Mouse (Mus musculus) thymus, adult 2 months (tissue): ENCODE results near the gene Myom1. TPM values are rescaled to one million over a fixed set of nuclear protein-coding genes. Genes with fewer than 3 reads are reported as not detected.
A peak's percentile ranks its signal among the peaks of the same experiment; 100 is the strongest.
"Not testable (repeated sequence)": the region's sequence is repeated elsewhere in the genome, so short reads cannot be mapped to it uniquely, and the experiment has no call there.

Experiments used
- DNase-seq: peaks from one replicate; pipeline ENCODE4 v3.0.0; 2021
- H3K27ac ChIP-seq: fragments of 200-500 bp; 2 replicates; pipeline ENCODE4 v1.5.1; 2012; ENCODE audit warnings: low read length, control low read depth; ENCODE audit not compliant: control insufficient read depth, insufficient read depth
- H3K27me3 ChIP-seq: fragments of 200-500 bp; 2 replicates; pipeline ENCODE4 v1.6.1; 2012; ENCODE audit warnings: mild to moderate bottlenecking, low read length, moderate library complexity, mixed read lengths; ENCODE audit not compliant: control insufficient read depth, insufficient read depth
- H3K36me3 ChIP-seq: fragments of 200-500 bp; 2 replicates; pipeline ENCODE4 v1.6.1; 2012; ENCODE audit warnings: mild to moderate bottlenecking, low read length, moderate library complexity; ENCODE audit not compliant: control insufficient read depth, insufficient read depth
- H3K4me1 ChIP-seq: fragments of 200-500 bp; replicated peaks from 2 replicates; pipeline ENCODE4 v1.6.1; 2012; ENCODE audit warnings: low read length; ENCODE audit not compliant: control insufficient read depth, insufficient read depth
- H3K4me3 ChIP-seq: fragments of 200-500 bp; 2 replicates; pipeline ENCODE4 v1.5.1; 2012; ENCODE audit warnings: mild to moderate bottlenecking, low read length, control low read depth, moderate library complexity; ENCODE audit not compliant: control insufficient read depth, insufficient read depth
- CTCF ChIP-seq: fragments of 200-500 bp; IDR thresholded peaks from 2 replicates; pipeline ENCODE4 v1.5.1; 2012; ENCODE audit warnings: mild to moderate bottlenecking, control low read depth, low read length, moderate library complexity, borderline replicate concordance; ENCODE audit not compliant: control insufficient read depth, poor library complexity, insufficient read depth; ENCODE audit errors: extremely low read depth
- POLR2A ChIP-seq: fragments of 200-500 bp; IDR thresholded peaks from 2 replicates; pipeline ENCODE4 v1.6.1; 2012; ENCODE audit warnings: mild to moderate bottlenecking, low read length, control low read depth, moderate library complexity; ENCODE audit not compliant: control insufficient read depth, poor library complexity, insufficient read depth; ENCODE audit errors: extremely low read depth
- WGBS: fragments of 180-500 bp; shearing (Covaris S2); methylation state at CpG from one replicate; pipeline ENCODE4 v1.1.7; 2018; 5-methylcytosine and 5-hydroxymethylcytosine counted together
- polyA plus RNA-seq: library from polyadenylated mRNA; depleted of rRNA; stranded (reverse); fragments of >200 nt; gene quantifications from 2 replicates; pipeline ENCODE4 v1.2.3, GENCODE M21; 2012; rRNA removed

Gene Myom1
- 1.9 and 6.8 TPM in 2 replicates for polyA plus RNA-seq

- peak; percentile 55; the same call in 1 of the 2 replicates for TF ChIP-seq POLR2A
- peak; percentile 45; the same call in 1 of the 2 replicates for TF ChIP-seq CTCF
- Histone ChIP-seq H3K27me3 (no peaks in the 10 kb centered on the region), H3K4me3 (peak within 1 kb of the TSS; percentile 56), H3K36me3 (no peaks in the 10 kb centered on the region), H3K27ac (peak within 1 kb of the TSS; percentile 77), H3K4me1 (peaks cover 5% of the 10 kb centered on the region)
- under 1% methylated on average over 63 of the region's 65 CpGs for WGBS
- peak; percentile 99 for DNase-seq
Measured at GRCm38 (mm10) chr17:71002081-71002743, at the start of gene Myom1. Myom1 (plus strand) TSS chr17:71002633.

GRCm38 (mm10) chr17:70963546-70963945 is 38.9 kb upstream of the Myom1 start:
- not testable (repeated sequence) for H3K27ac ChIP-seq, H3K4me3 ChIP-seq, H3K36me3 ChIP-seq, H3K27me3 ChIP-seq
- WGBS: 77% methylated on average over 13 of the region's 13 CpGs
- peaks cover 12% of the 10 kb centered on the region for H3K4me1 ChIP-seq
- peak; percentile 90 for DNase-seq

- H3K4me1 ChIP-seq: peaks cover 12% of the 10 kb centered on the region
- H3K4me3 ChIP-seq: no peak overlapping the region
- H3K27me3 ChIP-seq: no peaks in the 10 kb centered on the region
- WGBS: 95% methylated on average over 2 of the region's 2 CpGs
- DNase-seq: no peak
- no peak overlapping the region for H3K27ac ChIP-seq
- no peak for TF ChIP-seq CTCF
- no peaks in the 10 kb centered on the region for H3K36me3 ChIP-seq
Measured at GRCm38 (mm10) chr17:70965281-70965680, 37.2 kb upstream of the Myom1 start.

GRCm38 (mm10) chr17:70966126-70966525 is 36.3 kb upstream of the Myom1 start:
- WGBS: 45% methylated on average over 7 of the region's 7 CpGs
- no peak overlapping the region for H3K4me3 ChIP-seq
- no peaks in the 10 kb centered on the region for H3K27me3 ChIP-seq
- H3K4me1 ChIP-seq: peaks cover 12% of the 10 kb centered on the region
- no peak overlapping the region; the same call in 1 of the 2 replicates for H3K27ac ChIP-seq
- TF ChIP-seq POLR2A (no peak), CTCF (no peak)
- no peaks in the 10 kb centered on the region for H3K36me3 ChIP-seq
- no peak for DNase-seq

GRCm38 (mm10) chr17:70967191-70967590 is 35.2 kb upstream of the Myom1 start:
- Histone ChIP-seq H3K27me3 (no peaks in the 10 kb centered on the region), H3K4me1 (peaks cover 12% of the 10 kb centered on the region), H3K36me3 (no peaks in the 10 kb centered on the region), H3K4me3 (no peak overlapping the region), H3K27ac (no peak overlapping the region)
- 69% methylated on average over 9 of the region's 9 CpGs for WGBS
- no peak for DNase-seq
- TF ChIP-seq POLR2A (no peak), CTCF (no peak)

- H3K4me1 ChIP-seq: peaks cover 12% of the 10 kb centered on the region
- WGBS: 36% methylated on average over 12 of the region's 12 CpGs
- no peak overlapping the region for H3K4me3 ChIP-seq
- TF ChIP-seq CTCF (no peak), POLR2A (no peak)
- no peak for DNase-seq
- no peak overlapping the region for H3K27ac ChIP-seq
- no peaks in the 10 kb centered on the region for H3K27me3 ChIP-seq
- no peaks in the 10 kb centered on the region for H3K36me3 ChIP-seq
Measured at GRCm38 (mm10) chr17:70967646-70968045, 34.8 kb upstream of the Myom1 start.

GRCm38 (mm10) chr17:70968606-70969191 is 33.7 kb upstream of the Myom1 start:
- H3K36me3 ChIP-seq: no peaks in the 10 kb centered on the region
- no peaks in the 10 kb centered on the region for H3K27me3 ChIP-seq
- DNase-seq: no peak
- H3K4me3 ChIP-seq: no peak overlapping the region
- peaks cover 17% of the 10 kb centered on the region for H3K4me1 ChIP-seq
- WGBS: 25% methylated on average over 8 of the region's 8 CpGs
- no peak overlapping the region for H3K27ac ChIP-seq
- TF ChIP-seq CTCF (no peak), POLR2A (no peak)
